Mouse (Mus musculus) liver, embryonic 12.5 days (tissue): ENCODE data around the gene Tspan9. TPM values are rescaled to one million over a fixed set of nuclear protein-coding genes. Genes with fewer than 3 reads are reported as not detected.

ENCODE experiments used
- ATAC-seq: fragments of 200-750 bp; cut with Nextera tagmentation; 2 replicates; pipeline ENCODE4 v1.8.0; 2017; ENCODE audit warnings: moderate number of reproducible peaks, mild to moderate bottlenecking, moderate library complexity
- H3K27ac ChIP-seq: fragments of 300-500 bp; sonication (generic); 2 replicates; pipeline ENCODE4 v1.5.1; 2016; ENCODE audit warnings: mild to moderate bottlenecking
- H3K27me3 ChIP-seq: fragments of 300-500 bp; sonication (generic); replicated peaks from 2 replicates; pipeline ENCODE4 v1.6.1; 2016; ENCODE audit warnings: mild to moderate bottlenecking, moderate library complexity
- H3K36me3 ChIP-seq: fragments of 300-500 bp; sonication (generic); 2 replicates; pipeline ENCODE4 v1.6.1; 2016; ENCODE audit warnings: mild to moderate bottlenecking, moderate library complexity
- H3K4me1 ChIP-seq: fragments of 300-500 bp; sonication (generic); 2 replicates; pipeline ENCODE4 v1.6.1; 2016
- H3K4me2 ChIP-seq: fragments of 300-500 bp; sonication (generic); 2 replicates; pipeline ENCODE4 v1.6.1; 2016; ENCODE audit warnings: mild to moderate bottlenecking, moderate library complexity
- H3K4me3 ChIP-seq: fragments of 300-500 bp; sonication (generic); 2 replicates; pipeline ENCODE4 v1.5.1; 2016; ENCODE audit warnings: mild to moderate bottlenecking, moderate library complexity
- H3K9ac ChIP-seq: fragments of 300-500 bp; sonication (generic); 2 replicates; pipeline ENCODE4 v1.6.1; 2016; ENCODE audit warnings: mild to moderate bottlenecking, moderate library complexity
- H3K9me3 ChIP-seq: fragments of 300-500 bp; sonication (generic); replicated peaks from 2 replicates; pipeline ENCODE4 v1.6.1; 2016; ENCODE audit warnings: mild to moderate bottlenecking, moderate library complexity
- WGBS: fragments of 180-500 bp; shearing (Covaris S2); methylation state at CpG from one replicate; pipeline ENCODE4 v1.1.7; 2016; ENCODE audit not compliant: insufficient replicate concordance; 5-methylcytosine and 5-hydroxymethylcytosine counted together
- polyA plus RNA-seq: library from polyadenylated mRNA; unstranded; fragments of >200 nt; fragmentation: Nextera tagmentation; extraction: Ambion mirVana; gene quantifications from 2 replicates; pipeline ENCODE4 v1.2.1, GENCODE M21; 2016

The Tspan9 gene
- polyA plus RNA-seq, 1 experiment from 2014 or later = 26.4 TPM

DNA sequence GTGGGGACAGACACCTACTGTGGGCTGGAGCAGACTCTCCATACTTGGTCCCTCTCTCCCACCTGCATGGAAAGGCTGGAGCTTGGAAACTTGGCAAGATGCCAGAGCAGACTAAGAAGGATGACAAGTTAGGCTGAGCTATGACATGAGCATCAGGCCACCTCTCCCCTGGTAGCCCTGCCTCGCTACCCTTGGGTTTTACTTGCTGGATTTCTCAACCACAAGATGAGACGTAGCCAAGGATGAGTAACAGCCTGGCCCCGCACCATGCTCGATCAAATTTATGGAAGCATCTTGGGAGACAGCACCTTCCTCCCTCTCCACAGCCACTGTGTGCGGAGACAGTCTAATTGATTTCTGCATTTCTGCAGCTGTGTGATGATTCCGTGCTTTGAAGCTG is 28.3 kb downstream of the Tspan9 start:
- no peaks in the 10 kb centered on the region for H3K27me3 ChIP-seq
- H3K36me3 ChIP-seq = no peaks in the 10 kb centered on the region
- no peak overlapping the region for H3K27ac ChIP-seq
- no peak overlapping the region for H3K4me2 ChIP-seq
- H3K9me3 ChIP-seq = no peaks in the 10 kb centered on the region
- ATAC-seq = no peak
- no peak overlapping the region for H3K4me3 ChIP-seq
- WGBS = 85% methylated on average over 6 of the region's 6 CpGs
- peaks cover 18% of the 10 kb centered on the region for H3K4me1 ChIP-seq
- H3K9ac ChIP-seq = no peak overlapping the region

DNA sequence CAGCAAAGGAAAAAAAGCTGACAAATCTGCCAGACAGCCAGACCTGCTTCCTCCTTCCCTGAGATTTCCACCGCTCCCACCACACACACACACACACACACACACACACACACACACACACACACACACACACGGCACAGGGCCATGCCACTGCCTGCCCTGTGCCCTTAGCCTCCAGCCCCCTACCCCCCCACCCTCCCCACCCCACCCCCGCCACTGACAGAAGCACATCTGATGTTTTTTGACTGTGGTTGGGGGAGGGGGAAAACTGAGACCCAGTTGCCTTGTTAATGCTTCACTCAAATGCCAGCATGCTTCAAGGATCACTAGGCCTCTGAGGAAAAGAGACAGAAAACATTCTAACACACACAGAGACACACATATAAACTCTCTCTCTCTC is 30.8 kb downstream of the Tspan9 start:
- H3K4me2 ChIP-seq = no peak overlapping the region
- no peak for ATAC-seq
- 28% methylated on average over 3 of the region's 3 CpGs for WGBS
- no peaks in the 10 kb centered on the region for H3K9me3 ChIP-seq
- no peaks in the 10 kb centered on the region for H3K27me3 ChIP-seq
- no peak overlapping the region for H3K4me3 ChIP-seq
- H3K4me1 ChIP-seq = peaks cover 15% of the 10 kb centered on the region
- H3K36me3 ChIP-seq = no peaks in the 10 kb centered on the region
- H3K9ac ChIP-seq = no peak overlapping the region
- no peak overlapping the region for H3K27ac ChIP-seq

DNA sequence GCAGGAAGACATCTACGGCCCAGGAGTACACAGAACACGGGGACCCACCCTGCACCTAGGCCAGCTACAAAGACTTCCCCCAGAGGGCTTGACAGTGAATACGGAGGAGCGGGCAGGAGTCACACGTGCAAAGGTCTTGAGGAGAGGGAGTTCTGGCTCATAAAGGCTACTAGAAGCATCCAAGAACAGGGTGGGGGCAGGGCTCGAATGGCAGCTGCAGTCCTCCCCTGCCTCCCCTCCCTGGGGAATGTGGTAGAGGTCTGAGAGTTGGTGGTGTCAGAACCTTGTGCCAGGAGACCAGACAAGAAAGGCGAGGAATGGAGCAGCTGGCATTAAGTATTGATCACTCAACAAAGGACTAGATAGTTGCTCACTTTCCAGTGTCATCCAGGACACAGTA is 31.6 kb downstream of the Tspan9 start:
- Histone ChIP-seq H3K4me2 (no peak overlapping the region), H3K4me1 (peaks cover 15% of the 10 kb centered on the region), H3K4me3 (no peak overlapping the region), H3K27ac (no peak overlapping the region), H3K9ac (no peak overlapping the region), H3K36me3 (no peaks in the 10 kb centered on the region), H3K27me3 (no peaks in the 10 kb centered on the region), H3K9me3 (no peaks in the 10 kb centered on the region)
- no peak for ATAC-seq
- 59% methylated on average over 7 of the region's 7 CpGs for WGBS

DNA sequence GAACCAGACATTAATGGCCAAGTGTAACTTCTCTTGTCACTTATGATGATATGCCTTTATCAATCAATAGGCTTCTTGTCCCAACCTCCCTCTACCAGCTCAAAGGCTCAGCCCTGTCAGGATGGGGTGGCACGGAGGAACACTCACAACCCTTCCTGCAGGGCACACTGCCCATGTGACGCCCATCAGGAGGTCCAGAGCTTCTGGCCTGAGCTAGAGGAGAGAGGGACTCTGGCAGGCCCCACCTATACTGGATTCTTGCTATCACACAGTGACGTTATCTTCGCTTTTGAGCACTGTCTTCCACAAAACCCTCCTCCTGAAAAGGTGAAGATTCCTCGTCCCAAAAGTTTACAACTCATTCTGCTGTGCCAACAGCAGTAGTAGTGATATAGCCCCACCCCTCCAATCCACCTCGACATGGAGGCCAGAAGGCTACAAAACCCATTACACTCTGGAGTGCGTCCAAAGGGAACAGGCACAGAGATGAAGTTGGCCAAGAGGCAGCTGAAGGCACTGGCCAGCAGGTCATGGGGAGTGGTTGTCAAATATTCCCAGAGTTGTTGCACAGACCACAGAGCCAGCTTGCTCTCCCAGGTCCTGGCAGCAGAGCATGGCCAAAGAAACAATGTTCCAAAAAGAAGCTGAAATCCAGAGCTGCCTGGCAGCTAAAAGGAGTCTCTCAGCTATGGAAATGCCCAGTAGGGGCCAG is 34.9 kb downstream of the Tspan9 start:
- H3K27ac ChIP-seq = no peak overlapping the region
- no peak overlapping the region for H3K4me2 ChIP-seq
- H3K9me3 ChIP-seq = no peaks in the 10 kb centered on the region
- no peaks in the 10 kb centered on the region for H3K36me3 ChIP-seq
- H3K9ac ChIP-seq = no peak overlapping the region
- WGBS = 63% methylated on average over 7 of the region's 7 CpGs
- no peak for ATAC-seq
- H3K4me3 ChIP-seq = no peak overlapping the region
- H3K27me3 ChIP-seq = no peaks in the 10 kb centered on the region
- peaks cover 41% of the 10 kb centered on the region for H3K4me1 ChIP-seq

DNA sequence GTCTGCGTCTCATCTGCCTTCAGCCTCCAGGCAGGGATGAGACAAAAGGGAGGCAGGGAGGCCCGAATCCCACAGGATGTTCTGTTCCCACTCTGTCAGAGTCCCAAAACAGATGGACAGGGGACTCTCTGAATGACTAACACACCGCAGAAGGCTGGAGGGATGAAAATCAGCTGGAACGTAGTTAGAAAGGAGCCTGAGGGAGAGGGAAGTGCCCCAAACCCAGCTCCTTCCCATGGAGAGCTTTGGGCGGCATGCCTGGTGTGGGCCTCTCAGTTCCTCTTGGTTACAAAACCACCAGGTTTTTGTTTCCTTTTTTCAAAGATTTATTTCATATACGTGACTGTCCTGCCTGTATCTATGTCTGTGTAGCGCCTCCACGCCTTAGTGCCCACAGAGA is 35.7 kb downstream of the Tspan9 start:
- peaks cover 47% of the 10 kb centered on the region for H3K4me1 ChIP-seq
- H3K9me3 ChIP-seq = no peaks in the 10 kb centered on the region
- 30% methylated on average over 8 of the region's 8 CpGs for WGBS
- H3K4me3 ChIP-seq = no peak overlapping the region
- no peak overlapping the region for H3K27ac ChIP-seq
- no peak overlapping the region for H3K4me2 ChIP-seq
- no peak for ATAC-seq
- H3K27me3 ChIP-seq = no peaks in the 10 kb centered on the region
- H3K36me3 ChIP-seq = no peaks in the 10 kb centered on the region
- H3K9ac ChIP-seq = no peak overlapping the region

DNA sequence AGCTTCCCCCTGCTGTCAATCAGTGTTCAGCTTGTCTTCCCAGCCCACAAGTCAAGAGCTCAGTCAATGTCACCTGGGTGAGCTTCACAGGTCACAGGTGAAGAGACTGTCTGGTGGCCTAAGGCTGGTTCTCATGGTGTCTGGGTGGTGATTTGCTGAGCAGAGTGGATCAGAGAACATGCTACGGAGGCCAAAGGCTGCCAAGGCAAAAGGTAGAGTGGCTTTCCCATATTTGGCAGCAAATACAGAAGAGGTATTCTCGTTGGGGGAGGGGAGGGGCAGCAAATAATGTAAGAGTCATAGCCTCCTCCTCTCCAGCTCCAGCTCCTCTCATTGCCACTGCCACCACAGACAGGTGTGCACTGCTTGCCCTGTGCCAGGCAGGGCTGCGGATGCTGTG is 37.2 kb downstream of the Tspan9 start:
- Histone ChIP-seq H3K27ac (no peak overlapping the region; the same call in 1 of the 2 replicates), H3K4me2 (no peak overlapping the region), H3K36me3 (no peaks in the 10 kb centered on the region), H3K4me1 (peaks cover 42% of the 10 kb centered on the region), H3K9me3 (no peaks in the 10 kb centered on the region), H3K9ac (no peak overlapping the region), H3K4me3 (no peak overlapping the region), H3K27me3 (no peaks in the 10 kb centered on the region)
- ATAC-seq = no peak
- WGBS = 50% methylated on average over 3 of the region's 3 CpGs

DNA sequence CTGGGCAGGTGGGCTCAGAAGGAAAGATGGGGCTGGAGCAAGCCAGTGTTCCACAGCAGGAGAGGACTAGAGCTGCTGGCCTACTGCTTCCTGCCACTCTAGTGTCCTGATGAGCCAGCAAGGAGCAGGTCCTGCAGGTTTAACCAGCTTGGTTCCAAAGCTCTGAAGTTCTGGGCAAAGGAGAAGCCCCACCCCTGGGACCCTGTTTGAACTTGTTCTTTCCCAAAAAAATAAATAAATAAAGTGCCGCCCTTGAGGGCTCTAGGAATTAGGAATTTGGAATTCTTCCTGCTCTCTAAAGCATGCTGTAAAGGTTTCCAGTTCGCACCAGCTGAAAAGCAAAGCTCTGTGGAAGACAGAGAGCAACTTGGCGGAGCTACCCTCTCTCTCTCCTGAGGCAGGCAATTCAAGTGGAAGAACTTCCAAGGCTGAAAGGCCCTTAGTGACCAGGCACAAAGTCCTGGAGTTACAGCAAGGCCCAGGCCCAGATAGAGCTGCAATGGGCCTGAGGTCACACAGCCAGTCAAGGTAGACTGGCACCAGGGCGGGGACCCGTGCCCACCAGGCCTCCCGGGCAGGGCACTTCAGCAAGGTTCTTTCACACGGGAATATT is 38.6 kb downstream of the Tspan9 start:
- H3K4me3 ChIP-seq = no peak overlapping the region
- H3K4me1 ChIP-seq = peaks cover 42% of the 10 kb centered on the region
- H3K27ac ChIP-seq = no peak overlapping the region
- no peak overlapping the region for H3K4me2 ChIP-seq
- no peak for ATAC-seq
- H3K9me3 ChIP-seq = no peaks in the 10 kb centered on the region
- no peaks in the 10 kb centered on the region for H3K36me3 ChIP-seq
- WGBS = 71% methylated on average over 7 of the region's 7 CpGs
- no peak overlapping the region for H3K9ac ChIP-seq
- H3K27me3 ChIP-seq = no peaks in the 10 kb centered on the region

DNA sequence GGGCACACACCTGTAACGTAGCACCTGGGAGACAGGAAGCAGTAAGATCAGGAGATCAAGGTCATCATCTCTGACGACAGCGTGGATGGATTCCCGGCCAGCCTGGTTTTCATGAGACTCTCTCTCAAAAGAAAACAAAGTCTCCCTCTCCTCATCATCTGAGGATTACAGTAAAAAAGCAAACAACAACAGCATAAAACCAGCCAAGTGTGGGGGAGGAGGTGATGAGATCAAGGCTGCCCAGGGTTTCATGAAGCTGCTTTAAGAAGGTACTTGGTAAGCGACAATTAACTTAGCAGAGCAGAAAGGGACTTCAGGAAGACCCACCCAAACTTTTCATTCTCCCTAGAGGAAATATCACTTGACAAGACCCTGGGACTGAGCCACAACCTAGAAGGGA is 39.5 kb downstream of the Tspan9 start:
- Histone ChIP-seq H3K4me2 (no peak overlapping the region), H3K9ac (no peak overlapping the region), H3K9me3 (no peaks in the 10 kb centered on the region), H3K27ac (0 out of 2 replicates have a peak overlapping the region, but pooled peaks have one; percentile 20), H3K27me3 (no peaks in the 10 kb centered on the region), H3K36me3 (no peaks in the 10 kb centered on the region), H3K4me3 (no peak overlapping the region), H3K4me1 (peaks cover 42% of the 10 kb centered on the region)
- WGBS = 63% methylated on average over 5 of the region's 5 CpGs
- ATAC-seq = no peak

DNA sequence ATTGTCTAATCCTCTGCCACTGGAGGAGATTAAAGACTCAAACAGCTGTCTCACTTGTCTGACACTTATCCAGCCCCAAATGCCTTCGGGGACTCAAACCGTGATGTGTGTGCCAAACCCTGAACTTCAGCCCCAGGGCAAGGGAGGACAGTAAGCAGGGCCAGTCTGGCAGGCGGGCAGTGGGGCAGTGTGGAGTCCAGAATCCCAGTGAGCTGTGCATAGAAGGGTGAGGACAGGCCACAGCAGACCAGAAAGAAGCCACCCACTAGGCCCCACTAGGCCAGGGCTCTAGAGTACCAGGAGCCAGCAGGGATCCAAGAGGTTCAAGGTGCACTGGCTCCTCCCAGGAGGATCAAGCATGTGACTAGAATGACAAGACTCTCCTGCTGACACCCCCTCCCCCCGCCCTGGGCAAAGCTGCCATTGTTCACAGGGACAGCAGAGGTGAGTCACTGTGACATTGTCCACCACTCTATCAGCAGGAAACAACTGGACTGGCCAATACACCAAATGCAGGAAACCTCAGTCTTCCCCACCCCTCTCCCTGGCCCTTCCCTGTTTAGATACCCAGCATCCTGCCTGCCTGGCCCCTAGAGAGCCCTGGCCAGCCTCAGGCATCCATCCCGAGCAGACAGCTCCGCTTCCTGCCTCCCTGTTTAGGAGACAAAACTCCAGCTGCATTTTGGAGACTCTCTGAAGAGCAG is 40.9 kb downstream of the Tspan9 start:
- ATAC-seq = peak; percentile 71
- H3K4me2 ChIP-seq = no peak overlapping the region
- 30% methylated on average over 6 of the region's 6 CpGs for WGBS

DNA sequence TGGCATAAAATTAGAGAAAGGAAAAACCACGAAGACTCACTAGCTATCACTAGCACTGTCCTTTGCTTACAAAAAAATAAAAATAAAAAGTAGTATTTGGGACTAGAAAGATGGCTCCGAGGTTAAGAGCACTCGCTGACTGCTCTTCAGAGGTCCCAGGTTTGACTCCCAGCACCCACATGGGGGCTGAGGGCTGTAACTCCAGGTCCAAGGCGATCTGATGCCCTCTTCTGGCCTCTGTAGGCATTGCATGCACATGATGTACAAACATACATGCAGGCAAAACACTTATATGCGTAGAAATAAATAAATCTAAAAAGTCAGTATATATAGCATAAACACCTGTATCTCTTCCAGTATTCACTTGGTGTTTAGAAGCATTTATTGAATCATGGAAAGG is 43.5 kb downstream of the Tspan9 start:
- H3K4me3 ChIP-seq = no peak overlapping the region
- no peak overlapping the region for H3K27ac ChIP-seq
- no peak for ATAC-seq
- 66% methylated on average over 5 of the region's 5 CpGs for WGBS
- no peaks in the 10 kb centered on the region for H3K36me3 ChIP-seq
- no peaks in the 10 kb centered on the region for H3K9me3 ChIP-seq
- peaks cover 24% of the 10 kb centered on the region for H3K4me1 ChIP-seq
- no peak overlapping the region for H3K9ac ChIP-seq
- H3K4me2 ChIP-seq = no peak overlapping the region
- no peaks in the 10 kb centered on the region for H3K27me3 ChIP-seq

More for the DNA sequence above, 40.9 kb downstream of the Tspan9 start:
- H3K9ac ChIP-seq = no peak overlapping the region
- H3K4me1 ChIP-seq = peaks cover 41% of the 10 kb centered on the region
- H3K27ac ChIP-seq = peak overlapping the region; percentile 46; the same call in 1 of the 2 replicates
- no peaks in the 10 kb centered on the region for H3K27me3 ChIP-seq
- H3K36me3 ChIP-seq = no peaks in the 10 kb centered on the region
- H3K9me3 ChIP-seq = no peaks in the 10 kb centered on the region
- no peak overlapping the region for H3K4me3 ChIP-seq

DNA sequence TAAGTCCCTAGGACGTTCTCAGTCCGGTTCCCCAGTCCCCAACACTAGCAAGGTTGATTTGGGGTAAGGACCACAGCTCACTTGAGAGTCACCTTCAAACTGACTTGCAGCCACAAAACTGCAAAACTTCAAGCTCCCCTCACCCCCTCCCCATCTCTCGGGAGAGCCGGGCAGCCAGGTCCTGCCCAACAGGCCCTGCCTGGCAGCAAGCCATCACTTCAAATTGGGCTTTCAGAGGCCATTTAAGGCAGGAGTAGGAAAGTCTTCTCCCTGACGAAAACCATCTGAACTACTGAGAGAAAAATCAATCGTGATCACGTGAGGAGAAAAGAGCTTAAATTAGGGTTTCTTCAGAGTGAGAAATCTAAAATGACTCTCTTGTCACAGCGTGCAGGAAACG is 44.2 kb downstream of the Tspan9 start:
- H3K9me3 ChIP-seq = no peaks in the 10 kb centered on the region
- 66% methylated on average over 9 of the region's 9 CpGs for WGBS
- no peak overlapping the region for H3K27ac ChIP-seq
- H3K4me3 ChIP-seq = no peak overlapping the region
- H3K36me3 ChIP-seq = no peaks in the 10 kb centered on the region
- H3K4me2 ChIP-seq = no peak overlapping the region
- no peak for ATAC-seq
- no peak overlapping the region for H3K9ac ChIP-seq
- peaks cover 18% of the 10 kb centered on the region for H3K4me1 ChIP-seq
- no peaks in the 10 kb centered on the region for H3K27me3 ChIP-seq

DNA sequence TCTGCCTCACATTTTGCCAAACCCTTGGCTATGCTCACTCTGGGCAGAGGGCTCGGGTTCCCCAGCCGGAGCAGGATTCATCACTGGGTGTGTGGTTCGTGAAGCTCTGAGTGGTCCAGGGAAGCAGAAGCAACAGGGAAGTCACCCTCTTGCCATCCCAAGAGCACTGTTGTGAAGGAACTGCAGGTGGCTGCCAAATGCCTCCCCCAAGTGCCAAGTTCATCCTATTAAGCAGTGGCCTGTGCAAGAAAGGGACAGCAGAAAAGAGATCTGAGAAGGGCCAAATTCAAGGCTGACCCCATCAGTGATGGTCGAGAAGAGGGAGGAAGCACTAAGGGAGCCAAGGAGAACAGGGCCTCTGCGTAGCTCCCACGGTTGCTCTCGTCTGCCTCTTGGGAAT is 46.9 kb downstream of the Tspan9 start:
- no peaks in the 10 kb centered on the region for H3K36me3 ChIP-seq
- H3K27me3 ChIP-seq = no peaks in the 10 kb centered on the region
- no peak overlapping the region for H3K4me2 ChIP-seq
- no peaks in the 10 kb centered on the region for H3K9me3 ChIP-seq
- 75% methylated on average over 7 of the region's 7 CpGs for WGBS
- no peaks in the 10 kb centered on the region for H3K4me1 ChIP-seq
- no peak overlapping the region for H3K27ac ChIP-seq
- no peak overlapping the region for H3K4me3 ChIP-seq
- no peak for ATAC-seq
- H3K9ac ChIP-seq = no peak overlapping the region
